Mouse (Mus musculus) heart, postnatal 0 days (tissue): ENCODE measurements at regions not wholly inside any gene's neighbourhood (a gene's known extent, or its start where the extent isn't known, plus 50 kb on each side); places are given as distances from the start of the nearest gene placed in this dataset.

Experiments
- CTCF ChIP-seq: IDR thresholded peaks from 2 replicates; pipeline ENCODE4 v1.5.1; 2016; ENCODE audit warnings: antibody characterized with exemption, control low read depth, low read depth
- EP300 ChIP-seq: IDR thresholded peaks from 2 replicates; pipeline ENCODE4 v1.6.1; 2016; ENCODE audit warnings: antibody characterized with exemption, low read depth

DNA sequence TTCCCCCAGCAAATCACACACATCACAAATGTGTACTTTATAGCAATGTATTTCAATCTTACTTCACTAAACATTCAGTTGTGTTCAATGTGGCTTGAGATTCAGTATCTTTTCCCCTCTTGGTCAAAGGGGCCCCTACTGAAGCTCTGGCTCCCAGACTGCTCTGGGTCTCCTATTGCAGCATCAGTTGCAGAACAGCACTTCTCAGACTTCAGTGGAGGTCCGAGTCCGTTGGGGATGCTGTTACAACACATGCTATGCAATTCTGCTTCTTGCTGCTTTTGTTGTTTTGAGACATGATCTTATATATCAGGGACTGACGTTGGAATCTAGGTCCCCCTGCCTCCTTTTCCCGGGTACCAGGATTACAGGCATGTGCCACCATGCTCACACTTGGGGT, 64.1 kb upstream of the Tmem178 start:
- TF ChIP-seq CTCF, result no peak
- no peak for TF ChIP-seq EP300
